Mouse (Mus musculus) liver, postnatal 0 days (tissue): ENCODE results near the gene Igfbp6.

Experiments
- CTCF ChIP-seq: sonication (generic); IDR thresholded peaks from 2 replicates; pipeline ENCODE4 v1.5.1; 2016; ENCODE audit warnings: antibody characterized with exemption, low read depth
- EP300 ChIP-seq: IDR thresholded peaks from 2 replicates; pipeline ENCODE4 v1.6.1; 2016; ENCODE audit warnings: antibody characterized with exemption, low read depth, mild to moderate bottlenecking

DNA sequence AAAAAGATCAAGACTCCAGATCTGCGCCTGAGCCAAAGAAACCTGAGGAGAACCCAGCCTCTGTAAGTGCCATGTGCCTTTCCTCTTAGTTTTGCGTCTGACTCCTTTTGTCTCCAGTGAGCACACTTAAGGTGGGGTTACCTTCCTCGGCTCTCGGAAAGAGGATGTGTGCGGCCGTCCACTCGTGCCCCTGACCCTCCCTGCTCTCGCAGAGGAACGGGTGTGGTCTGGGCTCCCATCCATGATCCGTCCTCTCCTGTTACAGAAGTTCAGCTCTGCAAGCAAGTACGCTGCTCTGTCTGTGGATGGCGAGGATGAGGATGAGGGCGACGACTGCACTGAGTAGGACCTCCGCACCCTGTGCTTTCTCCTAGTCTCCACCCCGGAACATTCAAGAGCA, 49.2 kb upstream of the Igfbp6 start:
- TF ChIP-seq EP300 (no peak), CTCF (no peak)
